Mouse (Mus musculus): Measurements from ENCODE around the gene Pycr1. TPM values are rescaled to one million over a fixed set of nuclear protein-coding genes. Genes with fewer than 3 reads are reported as not detected.

Pycr1 gene
- polyA plus RNA-seq, 1 experiment from 2014 or later: 29.9 TPM

- Histone ChIP-seq H3K9me3 (no peaks in the 10 kb centered on the region), H3K27me3 (ENCODE audit: insufficient read depth, poor library complexity, severe bottlenecking) (peaks cover 25% of the 10 kb centered on the region), H3K4me3 (no peak overlapping the region), H3K4me1 (peaks cover 25% of the 10 kb centered on the region), H3K27ac (peak overlapping the region; percentile 36; the same call in 1 of the 2 replicates), H3K36me3 (peaks cover 81% of the 10 kb centered on the region)
- WGBS: 72% methylated on average over 4 of the region's 4 CpGs
- DNase-seq (ENCODE audit: low spot score): no peak
Measured at GRCm38 (mm10) chr11:120606764-120607163, 36.8 kb downstream of the Pycr1 start.

GRCm38 (mm10) chr11:120605667-120606066, 37.9 kb downstream of the Pycr1 start:
- Histone ChIP-seq H3K9me3 (no peaks in the 10 kb centered on the region), H3K36me3 (peaks cover 78% of the 10 kb centered on the region), H3K4me1 (peaks cover 25% of the 10 kb centered on the region), H3K27me3 (ENCODE audit: insufficient read depth, poor library complexity, severe bottlenecking) (peaks cover 25% of the 10 kb centered on the region), H3K27ac (no peak overlapping the region), H3K4me3 (no peak overlapping the region; the same call in 1 of the 2 replicates)
- no peak for DNase-seq (ENCODE audit: low spot score)
- WGBS: 89% methylated on average over 7 of the region's 7 CpGs

- no peak for DNase-seq (ENCODE audit: low spot score)
- H3K36me3 ChIP-seq: peaks cover 71% of the 10 kb centered on the region
- no peak overlapping the region for H3K4me3 ChIP-seq
- 77% methylated on average over 2 of the region's 2 CpGs for WGBS
- H3K27me3 ChIP-seq (ENCODE audit: insufficient read depth, poor library complexity, severe bottlenecking): peaks cover 13% of the 10 kb centered on the region
- H3K27ac ChIP-seq: peak overlapping the region; percentile 37; the same call in 1 of the 2 replicates
- H3K9me3 ChIP-seq: no peaks in the 10 kb centered on the region
- peaks cover 23% of the 10 kb centered on the region for H3K4me1 ChIP-seq
Measured at GRCm38 (mm10) chr11:120603545-120603944, 40.0 kb downstream of the Pycr1 start.

- Histone ChIP-seq H3K4me3 (no peak overlapping the region), H3K9me3 (no peaks in the 10 kb centered on the region), H3K4me1 (peaks cover 27% of the 10 kb centered on the region), H3K27me3 (ENCODE audit: insufficient read depth, poor library complexity, severe bottlenecking) (no peaks in the 10 kb centered on the region), H3K36me3 (peaks cover 70% of the 10 kb centered on the region), H3K27ac (no peak overlapping the region)
- 94% methylated on average over 3 of the region's 3 CpGs for WGBS
- DNase-seq (ENCODE audit: low spot score): no peak
Measured at GRCm38 (mm10) chr11:120600716-120601115, 42.9 kb downstream of the Pycr1 start.

GRCm38 (mm10) chr11:120598990-120599549, 44.5 kb downstream of the Pycr1 start:
- Histone ChIP-seq H3K4me3 (peak overlapping the region; percentile 99), H3K27me3 (ENCODE audit: insufficient read depth, poor library complexity, severe bottlenecking) (no peaks in the 10 kb centered on the region), H3K27ac (peak overlapping the region; percentile 98), H3K36me3 (peaks cover 69% of the 10 kb centered on the region), H3K4me1 (peaks cover 27% of the 10 kb centered on the region), H3K9me3 (no peaks in the 10 kb centered on the region)
- DNase-seq (ENCODE audit: low spot score): no peak
- 50% methylated on average over 17 of the region's 17 CpGs for WGBS

GRCm38 (mm10) chr11:120598283-120598989, 45.1 kb downstream of the Pycr1 start, which contains the start of the genes Alyref and Anapc11:
Gene Alyref (minus strand): TSS chr11:120598365.
Gene Anapc11 (plus strand): TSS chr11:120598421.
- Histone ChIP-seq H3K36me3 (peaks cover 69% of the 10 kb centered on the region), H3K27ac (peak within 1 kb of the TSS; percentile 98), H3K4me3 (peak within 1 kb of the TSS; percentile 99), H3K4me1 (peaks cover 27% of the 10 kb centered on the region), H3K27me3 (ENCODE audit: insufficient read depth, poor library complexity, severe bottlenecking) (no peaks in the 10 kb centered on the region), H3K9me3 (no peaks in the 10 kb centered on the region)
- WGBS: under 1% methylated on average over 88 of the region's 88 CpGs
- peak; percentile 97 for DNase-seq (ENCODE audit: low spot score)

- Histone ChIP-seq H3K9me3 (no peaks in the 10 kb centered on the region), H3K27me3 (ENCODE audit: insufficient read depth, poor library complexity, severe bottlenecking) (no peaks in the 10 kb centered on the region), H3K36me3 (peaks cover 69% of the 10 kb centered on the region), H3K4me3 (peak overlapping the region; percentile 99), H3K27ac (peak overlapping the region; percentile 98), H3K4me1 (peaks cover 27% of the 10 kb centered on the region)
- peak; percentile 80 for DNase-seq (ENCODE audit: low spot score)
- WGBS: 6% methylated on average over 98 of the region's 99 CpGs
Measured at GRCm38 (mm10) chr11:120597240-120598235, 46.0 kb downstream of the Pycr1 start.

- Histone ChIP-seq H3K27me3 (ENCODE audit: insufficient read depth, poor library complexity, severe bottlenecking) (no peaks in the 10 kb centered on the region), H3K4me1 (no peaks in the 10 kb centered on the region), H3K4me3 (no peak overlapping the region), H3K9me3 (no peaks in the 10 kb centered on the region), H3K27ac (no peak overlapping the region), H3K36me3 (peaks cover 96% of the 10 kb centered on the region)
- WGBS: 76% methylated on average over 6 of the region's 6 CpGs
- DNase-seq (ENCODE audit: low spot score): no peak
Measured at GRCm38 (mm10) chr11:120588531-120588930, 55.0 kb downstream of the Pycr1 start.

Small RNAs within 50 kb of the gene (microRNA-seq; reads per million reads assigned to microRNA genes)
- 1.3 reads per million for gene Mir6936

Other genes with a start within 250 kb of the Pycr1 start
- gene Nploc4, start 206.1 kb downstream of the Pycr1 start, polyA plus RNA-seq (2016; fragmentation: Nextera tagmentation; extraction: Ambion mirVana): 43.0 and 49.6 TPM in 2 replicates
- gene Tspan10, start 201.1 kb downstream of the Pycr1 start, polyA plus RNA-seq (2016; fragmentation: Nextera tagmentation; extraction: Ambion mirVana): not detected in 2 replicates
- gene Pde6g, start 190.3 kb downstream of the Pycr1 start, polyA plus RNA-seq (2016; fragmentation: Nextera tagmentation; extraction: Ambion mirVana): 0.44 TPM in 1 of 2 replicates, not detected in the other
- 16.7 and 17.6 TPM in 2 replicates for gene Oxld1, start 185.7 kb downstream of the Pycr1 start, polyA plus RNA-seq (2016; fragmentation: Nextera tagmentation; extraction: Ambion mirVana)
- gene Ccdc137, start 185.7 kb downstream of the Pycr1 start, polyA plus RNA-seq (2016; fragmentation: Nextera tagmentation; extraction: Ambion mirVana): 27.0 and 36.1 TPM in 2 replicates
- 46.0 and 52.2 TPM in 2 replicates for gene Arl16, start 176.2 kb downstream of the Pycr1 start, polyA plus RNA-seq (2016; fragmentation: Nextera tagmentation; extraction: Ambion mirVana)
- gene Mrpl12, start 159.2 kb downstream of the Pycr1 start, polyA plus RNA-seq (2016; fragmentation: Nextera tagmentation; extraction: Ambion mirVana): 259 and 270 TPM in 2 replicates
- 55.6 and 56.6 TPM in 2 replicates for gene Slc25a10, start 151.9 kb downstream of the Pycr1 start, polyA plus RNA-seq (2016; fragmentation: Nextera tagmentation; extraction: Ambion mirVana)
- 0.26 and 2.2 TPM in 2 replicates for gene Gcgr, start 113.1 kb downstream of the Pycr1 start, polyA plus RNA-seq (2016; fragmentation: Nextera tagmentation; extraction: Ambion mirVana)
- gene Mcrip1, start 94.0 kb downstream of the Pycr1 start, polyA plus RNA-seq (2016; fragmentation: Nextera tagmentation; extraction: Ambion mirVana): 153 and 186 TPM in 2 replicates
- not detected in 2 replicates for gene Ppp1r27, start 92.6 kb downstream of the Pycr1 start, polyA plus RNA-seq (2016; fragmentation: Nextera tagmentation; extraction: Ambion mirVana)
- gene P4hb, start 70.5 kb downstream of the Pycr1 start, polyA plus RNA-seq (2016; fragmentation: Nextera tagmentation; extraction: Ambion mirVana): 550 and 670 TPM in 2 replicates
- gene Arhgdia, start 62.1 kb downstream of the Pycr1 start, polyA plus RNA-seq (2016; fragmentation: Nextera tagmentation; extraction: Ambion mirVana): 587 and 673 TPM in 2 replicates
- gene Alyref, start 45.4 kb downstream of the Pycr1 start, polyA plus RNA-seq (2016; fragmentation: Nextera tagmentation; extraction: Ambion mirVana): 365 and 444 TPM in 2 replicates
- gene Anapc11, start 45.3 kb downstream of the Pycr1 start, polyA plus RNA-seq (2016; fragmentation: Nextera tagmentation; extraction: Ambion mirVana): 186 and 201 TPM in 2 replicates
- 4.8 and 7.0 TPM in 2 replicates for gene Npb, start 35.3 kb downstream of the Pycr1 start, polyA plus RNA-seq (2016; fragmentation: Nextera tagmentation; extraction: Ambion mirVana)
- gene Pcyt2, start 25.8 kb downstream of the Pycr1 start, polyA plus RNA-seq (2016; fragmentation: Nextera tagmentation; extraction: Ambion mirVana): 119 and 130 TPM in 2 replicates
- gene Sirt7, start 18.5 kb downstream of the Pycr1 start, polyA plus RNA-seq (2016; fragmentation: Nextera tagmentation; extraction: Ambion mirVana): 25.6 and 29.5 TPM in 2 replicates
- 22.7 and 28.2 TPM in 2 replicates for gene Mafg, start 10.2 kb downstream of the Pycr1 start, polyA plus RNA-seq (2016; fragmentation: Nextera tagmentation; extraction: Ambion mirVana)
- 6.7 and 9.3 TPM in 2 replicates for gene Myadml2, start 4.4 kb upstream of the Pycr1 start, polyA plus RNA-seq (2016; fragmentation: Nextera tagmentation; extraction: Ambion mirVana)
- gene Notum, start 17.4 kb upstream of the Pycr1 start, polyA plus RNA-seq (2016; fragmentation: Nextera tagmentation; extraction: Ambion mirVana): 1.6 and 5.8 TPM in 2 replicates
- gene Aspscr1, start 29.2 kb upstream of the Pycr1 start, polyA plus RNA-seq (2016; fragmentation: Nextera tagmentation; extraction: Ambion mirVana): 127 and 134 TPM in 2 replicates
- gene Cenpx, start 70.0 kb upstream of the Pycr1 start, polyA plus RNA-seq (2016; fragmentation: Nextera tagmentation; extraction: Ambion mirVana): 124 and 136 TPM in 2 replicates
- 31.7 and 43.6 TPM in 2 replicates for gene Lrrc45, start 70.2 kb upstream of the Pycr1 start, polyA plus RNA-seq (2016; fragmentation: Nextera tagmentation; extraction: Ambion mirVana)
- 6.9 and 13.8 TPM in 2 replicates for gene Rac3, start 77.7 kb upstream of the Pycr1 start, polyA plus RNA-seq (2016; fragmentation: Nextera tagmentation; extraction: Ambion mirVana)
- gene Dcxr, start 83.5 kb upstream of the Pycr1 start, polyA plus RNA-seq (2016; fragmentation: Nextera tagmentation; extraction: Ambion mirVana): 8.8 and 10.6 TPM in 2 replicates
- 1.1 and 1.3 TPM in 2 replicates for gene Cbr2, start 88.3 kb upstream of the Pycr1 start, polyA plus RNA-seq (2016; fragmentation: Nextera tagmentation; extraction: Ambion mirVana)
- 6.4 and 7.7 TPM in 2 replicates for gene Hmga1b, start 119.0 kb upstream of the Pycr1 start, polyA plus RNA-seq (2016; fragmentation: Nextera tagmentation; extraction: Ambion mirVana)
- gene Rfng, start 140.4 kb upstream of the Pycr1 start, polyA plus RNA-seq (2016; fragmentation: Nextera tagmentation; extraction: Ambion mirVana): 28.4 and 30.4 TPM in 2 replicates
- 184 and 208 TPM in 2 replicates for gene Gps1, start 140.5 kb upstream of the Pycr1 start, polyA plus RNA-seq (2016; fragmentation: Nextera tagmentation; extraction: Ambion mirVana)
- gene Dus1l, start 152.6 kb upstream of the Pycr1 start, polyA plus RNA-seq (2016; fragmentation: Nextera tagmentation; extraction: Ambion mirVana): 70.5 and 88.8 TPM in 2 replicates
- gene Fasn, start 180.8 kb upstream of the Pycr1 start, polyA plus RNA-seq (2016; fragmentation: Nextera tagmentation; extraction: Ambion mirVana): 55.2 and 74.9 TPM in 2 replicates

Data from heart, embryonic 10.5 days (tissue).